Mouse (Mus musculus): ENCODE data around the gene Rabgap1l. TPM values are rescaled to one million over a fixed set of nuclear protein-coding genes. Genes with fewer than 3 reads are reported as not detected.
A peak's percentile ranks its signal among the peaks of the same experiment; 100 is the strongest.

Gene Rabgap1l
- total RNA-seq (2017), result 435 and 436 TPM in 2 replicates

DNA sequence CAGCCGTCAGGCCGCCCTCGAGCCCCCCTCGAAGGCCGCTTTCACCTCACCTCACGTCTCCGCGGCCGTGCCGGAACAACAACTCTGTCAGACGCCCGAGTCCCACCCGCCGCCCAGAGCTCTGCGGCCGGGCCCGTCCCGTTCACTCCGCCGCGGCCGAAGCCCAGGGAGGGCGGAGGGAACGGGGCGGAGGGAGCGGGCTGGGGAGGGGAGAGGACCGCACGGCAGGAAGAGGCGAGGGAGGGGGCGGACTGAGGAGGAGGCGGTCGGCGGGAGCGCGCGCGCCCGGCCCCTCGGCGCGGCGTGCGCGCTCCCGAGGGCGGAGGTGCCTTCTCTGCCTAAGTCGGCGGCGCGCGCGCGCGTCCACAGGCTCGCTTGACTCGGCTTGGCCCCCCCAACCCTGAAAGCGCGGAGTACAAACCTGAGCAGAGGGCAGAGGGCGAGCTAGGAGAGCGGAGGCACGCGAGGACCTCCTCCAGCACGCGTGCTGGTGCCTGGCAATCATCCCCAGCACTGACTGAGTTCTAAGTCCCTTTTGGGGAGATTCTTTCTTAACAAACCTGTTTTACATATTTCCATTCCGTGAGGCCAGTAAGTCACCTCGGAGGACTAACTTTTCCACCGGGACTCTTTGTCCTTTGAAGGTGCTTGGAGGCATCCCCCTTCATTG, at the start of gene Rabgap1l:
Rabgap1l (minus strand) TSS at position 526 of the 670 bp plus-strand sequence.
- peak; percentile 87 for ATAC-seq (ENCODE audit: extremely low read depth, insufficient number of reproducible peaks, low FRiP score, poor library complexity, severe bottlenecking)

DNA sequence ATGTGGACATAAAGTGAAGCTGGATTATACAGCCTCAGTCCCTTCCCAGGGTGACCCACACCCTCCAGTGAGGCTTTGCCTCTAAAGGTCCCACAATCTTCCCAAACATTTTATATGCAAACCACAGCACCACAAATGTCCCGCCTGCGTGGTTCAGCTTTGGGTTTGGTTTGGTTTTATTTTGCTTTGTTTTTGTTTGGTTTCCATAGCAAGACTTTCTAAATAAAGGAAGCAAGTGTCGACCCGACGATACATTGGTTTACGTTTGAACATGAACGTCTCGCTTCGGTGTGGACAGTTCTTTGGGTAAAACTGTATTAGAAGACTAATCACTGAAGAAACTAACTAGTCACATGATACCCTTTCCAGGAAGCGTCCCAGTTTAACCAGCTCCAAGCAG, 49.6 kb upstream of the Rabgap1l start:
- ATAC-seq (ENCODE audit: extremely low read depth, insufficient number of reproducible peaks, low FRiP score, poor library complexity, severe bottlenecking), result no peak

DNA sequence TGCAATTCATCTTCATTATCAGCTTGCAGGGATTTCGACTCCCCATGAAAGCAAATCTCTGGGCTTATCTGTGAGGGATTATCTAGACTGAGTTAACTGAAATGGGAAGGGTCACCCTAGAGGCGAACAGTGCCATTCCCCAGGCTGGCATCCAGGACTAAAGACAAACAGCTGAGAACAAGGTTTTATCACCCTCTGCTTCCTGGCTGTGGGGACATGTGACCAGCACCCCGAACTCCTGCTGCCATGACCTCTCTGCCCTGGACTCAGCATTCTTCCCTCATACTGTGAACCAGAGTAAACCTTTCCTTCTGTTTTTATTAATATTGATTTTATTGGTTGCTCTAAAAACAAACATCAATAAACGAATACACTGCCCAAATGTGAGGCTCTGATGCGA, 47.6 kb upstream of the Rabgap1l start:
- ATAC-seq (ENCODE audit: extremely low read depth, insufficient number of reproducible peaks, low FRiP score, poor library complexity, severe bottlenecking), result no peak

DNA sequence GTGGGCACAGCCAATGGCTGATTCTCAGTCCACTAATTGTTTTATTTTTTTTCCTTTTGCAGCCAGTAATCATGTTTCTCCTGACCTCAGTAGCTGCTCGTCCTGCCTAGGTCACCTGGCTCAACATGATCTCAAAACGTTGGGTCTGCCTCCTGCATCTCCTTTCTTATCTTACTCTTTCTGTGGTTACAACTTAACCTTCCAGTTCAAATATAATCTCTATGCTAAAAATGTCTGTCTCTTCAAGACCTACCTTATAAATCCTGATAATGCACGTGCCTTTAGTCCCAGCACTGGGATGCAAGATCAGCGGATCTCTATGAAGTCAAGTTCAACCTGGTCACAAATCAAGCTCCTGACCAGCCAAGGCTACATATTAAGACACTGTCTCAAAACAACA, 46.1 kb upstream of the Rabgap1l start:
- ATAC-seq (ENCODE audit: extremely low read depth, insufficient number of reproducible peaks, low FRiP score, poor library complexity, severe bottlenecking), result no peak

DNA sequence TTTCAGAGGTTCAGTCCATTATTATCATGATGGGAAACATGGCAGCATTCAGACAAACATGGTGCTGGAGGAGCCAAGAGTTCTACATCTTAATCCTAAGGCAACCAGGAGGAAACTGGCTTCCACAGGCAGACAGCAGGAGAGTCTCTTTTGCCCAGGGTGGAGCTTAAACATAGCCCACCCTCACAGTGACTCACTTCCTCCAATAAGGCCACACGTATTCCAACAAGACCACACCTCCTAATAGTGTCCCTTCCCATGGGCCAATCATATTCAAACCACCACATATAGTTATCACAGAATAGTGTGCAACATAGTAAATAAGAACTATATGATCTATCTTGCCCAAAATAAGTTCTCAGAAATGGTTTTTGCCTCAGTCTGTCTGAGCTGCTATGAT, 41.4 kb upstream of the Rabgap1l start:
- no peak for ATAC-seq (ENCODE audit: extremely low read depth, insufficient number of reproducible peaks, low FRiP score, poor library complexity, severe bottlenecking)

DNA sequence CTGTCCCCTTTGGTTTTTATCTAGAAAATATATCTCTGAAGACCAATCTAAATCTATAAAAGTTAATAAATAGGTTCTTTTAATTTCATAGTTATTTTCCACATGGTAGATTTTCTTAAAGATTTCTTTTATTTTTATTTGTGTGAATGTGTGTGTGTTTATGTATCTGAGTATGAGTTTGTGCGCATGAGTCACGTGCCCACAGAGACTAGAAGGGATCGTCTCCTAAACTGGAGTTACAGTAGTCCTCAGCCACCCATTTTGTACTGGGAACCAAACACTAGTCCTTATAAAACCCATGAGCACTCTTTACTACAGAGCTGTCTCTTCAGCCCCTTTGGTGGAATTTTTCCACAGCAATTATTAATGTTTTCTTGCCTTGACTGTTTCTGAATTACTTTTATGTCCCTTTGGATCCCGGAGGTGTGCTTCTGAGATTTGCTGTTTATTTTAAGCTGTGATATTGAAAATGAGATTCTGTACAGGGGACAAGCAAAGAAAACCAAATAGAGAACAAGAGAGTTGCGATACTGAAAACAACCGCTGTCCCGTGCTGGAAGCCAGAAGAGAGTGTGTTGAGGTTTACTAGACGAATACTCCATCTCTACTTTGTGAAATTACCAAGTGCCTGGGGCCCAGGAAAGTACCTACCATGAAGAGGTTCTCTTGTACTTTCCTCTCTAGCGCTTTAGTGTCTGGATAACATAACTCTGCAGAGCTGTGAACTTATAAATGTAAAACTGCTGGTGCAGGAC, 39.4 kb upstream of the Rabgap1l start:
- ATAC-seq (ENCODE audit: extremely low read depth, insufficient number of reproducible peaks, low FRiP score, poor library complexity, severe bottlenecking), result no peak

DNA sequence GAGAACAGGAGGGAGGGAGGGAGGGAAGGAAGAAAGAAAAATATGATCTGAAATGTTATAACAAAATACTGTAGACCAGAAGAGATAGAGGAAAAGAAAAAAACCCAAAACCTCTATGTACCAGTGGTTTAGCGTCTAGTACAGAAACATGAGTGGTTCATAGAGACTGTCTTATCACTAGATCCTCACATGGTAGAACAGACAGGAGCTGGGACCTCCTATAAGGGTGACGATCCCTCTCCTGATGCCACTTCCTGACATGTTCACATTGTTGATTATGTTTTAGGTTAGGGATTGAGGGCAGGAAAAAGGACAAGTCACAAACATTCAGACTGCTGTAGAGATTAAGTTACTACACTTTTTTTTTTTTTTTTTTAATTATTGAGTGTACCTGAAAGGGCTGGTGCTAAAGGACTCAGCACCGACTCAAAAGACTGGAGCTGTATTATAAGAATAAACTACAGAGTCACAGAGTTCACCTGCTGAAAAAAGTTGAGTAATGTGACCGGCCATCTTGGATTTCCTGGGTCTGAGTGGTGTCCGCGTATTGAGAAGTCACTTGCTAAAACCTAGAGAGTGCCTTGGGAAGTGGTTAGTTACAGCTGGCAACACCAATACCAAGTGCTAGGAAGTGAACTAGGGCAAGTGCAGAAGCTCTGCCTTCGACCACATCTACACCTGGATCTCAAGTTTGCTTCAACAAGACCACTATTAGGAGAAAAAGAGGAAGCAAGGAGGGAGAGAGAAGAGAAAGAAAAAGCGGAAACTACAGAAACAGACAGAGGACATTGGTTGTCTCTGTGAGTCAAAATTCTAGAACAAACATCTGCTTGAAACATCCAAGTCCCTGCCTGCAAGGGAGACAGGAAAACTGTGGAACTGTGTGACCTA, 37.8 kb upstream of the Rabgap1l start:
- ATAC-seq (ENCODE audit: extremely low read depth, insufficient number of reproducible peaks, low FRiP score, poor library complexity, severe bottlenecking), result peak; percentile 33; the same call in 1 of the 2 replicates

DNA sequence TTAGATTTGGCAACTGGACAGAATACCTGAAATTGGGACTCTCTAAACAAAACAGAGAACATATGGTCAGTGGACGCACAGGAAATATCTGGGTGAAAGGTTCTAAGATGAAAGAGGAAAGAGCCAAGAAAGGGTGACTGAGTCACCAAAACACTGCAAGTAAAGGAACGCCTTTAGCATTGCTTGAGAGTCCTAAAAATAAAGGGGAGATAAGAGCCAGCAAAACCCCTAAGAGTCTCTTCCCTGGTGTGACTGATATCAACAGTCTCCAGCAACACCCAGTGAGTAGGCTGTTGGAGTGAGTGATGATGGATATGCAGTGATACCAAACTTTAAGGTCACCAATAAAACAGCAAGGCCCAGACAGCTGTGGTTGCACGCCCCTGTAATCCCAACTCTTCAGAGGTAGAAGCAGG, 32.4 kb upstream of the Rabgap1l start:
- no peak for ATAC-seq (ENCODE audit: extremely low read depth, insufficient number of reproducible peaks, low FRiP score, poor library complexity, severe bottlenecking)

DNA sequence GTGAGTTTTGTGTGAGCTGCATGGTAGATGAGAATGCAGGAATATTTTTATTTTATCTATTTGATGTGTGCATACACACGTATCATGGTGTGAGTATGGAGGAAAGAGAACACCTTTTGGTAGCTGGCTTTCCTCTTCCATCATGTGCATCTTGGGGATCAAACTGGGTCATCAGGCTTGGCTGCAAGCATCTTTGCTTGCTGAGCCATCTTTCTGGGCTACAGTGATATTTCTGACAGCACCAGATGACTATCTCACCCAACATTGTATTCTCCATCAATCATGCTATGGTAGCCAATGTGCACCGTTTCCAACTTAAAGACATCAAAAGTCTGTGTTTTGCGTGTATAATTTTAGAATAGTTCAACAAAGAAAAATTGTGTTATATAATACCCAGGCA, 30.6 kb upstream of the Rabgap1l start:
- ATAC-seq (ENCODE audit: extremely low read depth, insufficient number of reproducible peaks, low FRiP score, poor library complexity, severe bottlenecking), result no peak

DNA sequence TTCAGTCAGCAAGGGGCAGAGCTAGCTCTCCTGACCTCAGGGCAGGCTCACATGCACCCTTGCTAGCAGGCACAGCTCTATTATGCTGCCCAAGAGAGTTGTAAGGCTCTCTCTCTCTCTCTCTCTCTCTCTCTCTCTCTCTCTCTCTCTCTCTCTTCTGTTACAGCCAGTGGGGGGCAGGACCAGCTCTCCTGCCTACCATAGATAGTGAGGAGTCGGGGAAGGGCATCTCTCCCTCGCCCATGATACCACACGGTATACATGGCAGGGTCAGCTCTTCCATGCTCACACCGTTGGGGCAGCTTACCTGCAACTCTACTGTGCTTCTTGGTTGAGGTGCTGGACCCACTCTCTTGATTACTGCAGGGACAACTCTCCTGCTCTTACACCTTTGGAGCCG, 21.2 kb upstream of the Rabgap1l start:
- ATAC-seq (ENCODE audit: extremely low read depth, insufficient number of reproducible peaks, low FRiP score, poor library complexity, severe bottlenecking), result 0 out of 2 replicates have a peak, but pooled peaks have one; percentile 3

DNA sequence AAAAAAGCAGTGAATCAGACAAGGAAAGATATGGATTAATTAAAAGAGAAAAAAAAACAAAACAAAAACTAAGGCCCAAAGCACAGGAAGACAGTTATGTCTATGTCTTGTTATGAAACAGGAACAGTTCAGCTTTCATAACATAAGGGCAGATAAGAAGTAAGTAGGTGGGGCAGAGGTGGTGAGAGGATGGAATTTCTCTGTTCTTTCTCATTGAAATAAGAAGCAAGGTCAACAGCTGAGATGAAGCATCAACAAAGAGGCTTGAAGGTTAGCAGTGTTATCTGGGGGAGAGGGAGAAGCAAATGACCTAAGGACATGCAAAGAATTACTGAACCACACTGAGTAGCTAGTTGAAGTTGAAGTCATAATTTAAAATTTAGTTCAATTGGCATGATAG, 19.4 kb upstream of the Rabgap1l start:
- ATAC-seq (ENCODE audit: extremely low read depth, insufficient number of reproducible peaks, low FRiP score, poor library complexity, severe bottlenecking), result no peak

DNA sequence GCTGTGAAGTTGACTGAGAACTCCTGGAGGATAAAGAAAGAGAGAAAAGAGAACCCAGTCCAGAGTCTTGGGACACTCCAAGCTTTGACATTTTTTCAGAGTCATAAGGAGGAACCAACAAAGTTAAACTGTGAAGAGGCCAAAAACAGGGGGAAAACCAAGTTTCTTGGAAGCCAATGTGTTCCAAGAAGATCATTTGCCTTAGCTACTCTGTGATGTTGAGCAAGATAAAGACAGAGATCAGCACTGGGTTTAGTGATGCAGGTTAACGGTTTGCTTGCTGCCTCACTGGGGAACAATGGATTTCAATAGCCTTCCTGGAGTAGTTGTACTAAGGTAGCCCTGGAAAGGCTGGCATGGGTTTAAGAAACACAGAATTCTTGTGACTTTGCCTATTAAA, 18.9 kb upstream of the Rabgap1l start:
- ATAC-seq (ENCODE audit: extremely low read depth, insufficient number of reproducible peaks, low FRiP score, poor library complexity, severe bottlenecking), result no peak

DNA sequence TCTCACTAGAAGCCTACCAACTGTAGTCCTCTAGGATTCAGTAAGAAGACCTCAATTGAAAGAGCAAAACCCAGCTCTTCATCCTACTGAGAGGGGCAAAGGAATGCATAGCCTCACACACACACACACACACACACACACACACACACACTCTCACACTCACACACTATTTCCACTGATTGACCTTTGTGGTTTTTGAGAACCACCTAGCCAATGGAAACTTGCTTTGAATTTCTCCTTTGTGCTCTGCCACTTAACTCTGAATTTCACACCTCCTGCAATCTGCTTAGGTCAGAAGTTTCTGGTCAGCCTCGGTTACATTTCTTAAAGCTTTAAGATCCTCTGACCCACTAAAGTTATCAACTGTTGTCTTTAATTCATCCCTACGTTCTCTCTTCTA, 12.3 kb upstream of the Rabgap1l start:
- ATAC-seq (ENCODE audit: extremely low read depth, insufficient number of reproducible peaks, low FRiP score, poor library complexity, severe bottlenecking), result no peak

DNA sequence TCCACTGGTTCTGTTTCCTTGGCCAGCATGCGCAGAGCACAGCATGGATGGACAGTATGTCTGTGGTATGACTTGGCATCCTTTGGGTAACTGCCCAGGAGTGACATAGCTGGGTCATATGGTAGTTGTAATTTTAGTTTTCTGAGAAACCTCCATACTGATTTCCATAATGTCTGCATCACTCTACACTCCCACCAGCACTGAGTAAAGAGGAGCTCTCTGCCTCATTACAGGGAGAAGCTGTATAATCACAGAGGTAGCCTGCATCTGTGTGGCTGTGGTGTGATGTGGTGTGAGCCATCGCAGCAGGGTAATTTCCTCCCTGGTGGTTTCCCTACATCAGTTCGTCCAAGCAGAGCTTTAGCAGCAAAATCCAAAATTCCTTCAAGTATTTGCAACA, 7.0 kb upstream of the Rabgap1l start:
- ATAC-seq (ENCODE audit: extremely low read depth, insufficient number of reproducible peaks, low FRiP score, poor library complexity, severe bottlenecking), result no peak

DNA sequence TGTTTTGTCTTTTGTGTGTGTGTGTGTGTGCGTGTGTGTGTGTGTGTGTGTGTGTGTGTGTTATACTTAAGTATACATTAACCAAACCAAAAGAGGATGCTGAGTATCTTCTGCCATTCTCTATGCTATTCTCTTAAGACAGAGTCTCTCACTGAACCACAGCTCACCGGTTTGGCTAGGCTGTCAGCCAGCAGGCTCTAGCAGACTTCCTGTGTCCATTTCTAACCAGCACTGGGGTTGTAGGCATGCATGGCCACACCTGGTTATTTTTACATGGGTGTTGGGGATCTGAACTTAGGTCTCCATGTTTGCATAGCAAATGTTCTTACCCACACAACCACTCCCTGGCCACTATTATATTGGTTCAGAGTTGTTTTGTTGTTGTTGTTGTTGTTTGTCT, 2.0 kb upstream of the Rabgap1l start:
- ATAC-seq (ENCODE audit: extremely low read depth, insufficient number of reproducible peaks, low FRiP score, poor library complexity, severe bottlenecking), result no peak

DNA sequence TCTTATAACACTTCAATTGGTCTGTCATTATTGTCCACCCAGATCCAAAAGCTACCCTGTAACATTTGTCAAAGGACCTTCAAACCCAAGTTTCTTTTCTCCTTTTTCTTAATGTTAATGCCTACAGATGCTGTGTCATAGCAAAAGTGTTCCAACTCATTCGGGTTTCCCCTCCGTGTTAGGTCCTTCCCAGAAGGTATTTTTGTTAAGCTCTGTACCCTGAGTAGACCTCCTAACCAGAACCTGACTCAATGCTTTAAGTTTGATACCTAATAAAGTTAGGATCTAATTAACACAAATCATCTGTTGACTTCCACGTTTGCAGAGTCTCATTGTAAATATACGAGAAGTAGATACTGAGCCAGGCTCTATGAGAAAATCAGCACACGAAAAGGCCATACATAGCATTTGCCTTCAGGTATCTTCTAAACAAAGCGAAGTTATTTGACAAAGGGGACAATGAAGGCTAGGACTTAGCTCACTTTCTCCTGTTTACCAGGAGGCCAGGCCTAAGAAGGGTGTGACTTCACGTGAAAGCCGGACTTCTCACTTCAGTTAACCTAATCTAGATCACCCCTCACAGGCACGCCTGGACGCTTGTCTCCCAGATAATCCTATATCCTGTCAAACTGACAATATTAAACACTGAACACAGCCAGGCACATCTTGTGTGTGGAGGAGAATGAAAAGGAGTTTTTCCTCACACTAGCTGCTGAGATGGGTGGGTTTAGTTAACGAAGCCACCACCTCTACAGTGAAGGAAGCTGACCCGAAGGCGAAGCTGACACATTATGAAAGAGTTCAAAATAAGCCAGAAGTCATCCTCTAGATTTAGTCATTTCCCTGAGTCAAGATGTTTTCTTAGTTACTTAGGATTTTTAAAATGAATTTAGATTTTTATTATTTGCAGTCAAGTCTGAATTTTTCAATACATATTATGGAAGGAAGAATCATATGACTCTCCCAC, 1.1 kb upstream of the Rabgap1l start:
- ATAC-seq (ENCODE audit: extremely low read depth, insufficient number of reproducible peaks, low FRiP score, poor library complexity, severe bottlenecking), result no peak

DNA sequence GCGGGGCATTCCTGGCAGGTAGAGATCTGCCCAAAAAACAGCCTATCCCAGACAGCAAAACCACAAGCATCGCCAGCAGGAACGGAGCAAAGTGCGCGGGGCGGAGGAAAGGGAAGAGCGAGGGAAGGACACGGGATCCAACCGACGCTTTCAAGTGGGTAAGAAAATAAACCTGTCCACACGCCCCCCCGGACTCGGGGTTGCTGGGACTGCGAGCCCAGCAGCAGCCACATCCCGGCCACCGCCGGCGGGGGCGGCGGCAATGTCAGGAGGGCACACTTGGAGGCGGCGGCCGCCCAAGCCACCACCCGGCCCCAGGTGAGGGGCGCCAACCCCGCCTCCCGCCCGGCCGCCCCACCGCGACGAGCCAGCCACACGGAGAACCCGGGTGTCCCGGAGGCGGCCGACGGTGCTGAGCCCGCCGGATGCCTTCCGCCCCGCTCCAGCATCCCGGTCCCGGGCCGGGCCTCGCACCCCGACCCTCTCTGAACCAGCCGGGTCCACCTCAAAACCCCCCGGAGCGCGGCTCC, 790 bp downstream of the Rabgap1l start:
- peak; percentile 9; the same call in 1 of the 2 replicates for ATAC-seq (ENCODE audit: extremely low read depth, insufficient number of reproducible peaks, low FRiP score, poor library complexity, severe bottlenecking)
